Mouse (Mus musculus): ENCODE data around the gene Dst. TPM values are rescaled to one million over a fixed set of nuclear protein-coding genes. Genes with fewer than 3 reads are reported as not detected.
A peak's percentile ranks its signal among the peaks of the same experiment; 100 is the strongest.

Dst gene
- polyA plus RNA-seq (2016; fragmentation: Nextera tagmentation; extraction: Ambion mirVana) = 42.8 and 49.1 TPM in 2 replicates

DNA sequence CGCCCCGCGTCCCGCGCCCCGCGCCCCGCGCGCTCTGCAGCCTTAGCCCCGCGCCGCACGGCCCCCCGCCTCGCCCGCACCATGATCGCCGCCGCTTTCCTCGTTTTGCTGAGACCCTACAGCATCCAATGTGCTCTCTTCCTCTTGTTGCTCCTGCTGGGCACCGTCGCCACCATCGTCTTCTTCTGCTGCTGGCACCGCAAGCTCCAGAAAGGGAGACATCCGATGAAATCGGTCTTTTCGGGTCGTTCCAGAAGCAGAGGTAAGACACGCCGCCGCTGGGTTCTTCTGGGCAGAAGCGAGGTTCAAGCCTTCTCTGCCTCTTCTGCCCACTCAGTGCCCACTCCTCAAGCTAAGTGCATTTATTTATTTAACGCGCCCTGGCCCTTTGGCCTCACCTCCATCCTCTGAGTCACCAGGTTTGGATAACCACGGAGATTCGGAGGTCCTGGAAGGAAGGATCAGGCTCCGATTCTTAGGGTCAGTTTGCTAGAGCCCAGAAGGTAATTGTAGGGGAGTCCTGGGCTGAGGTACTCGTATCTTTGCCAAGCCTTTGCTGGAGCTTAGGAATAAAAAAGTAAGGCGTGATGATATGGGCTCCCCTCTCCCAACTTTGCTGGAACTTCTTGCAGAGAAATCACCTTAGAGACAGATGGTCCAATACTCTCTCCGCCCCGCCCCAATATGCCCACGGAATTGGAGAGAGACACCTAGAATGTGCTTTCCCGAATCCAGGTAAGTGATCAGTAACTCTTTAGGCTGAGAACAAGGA, at the start of gene Dst:
Gene Dst (plus strand): TSS at position 35 of the 772 bp plus-strand sequence.
- no peak within 1 kb of the TSS for H3K27ac ChIP-seq

DNA sequence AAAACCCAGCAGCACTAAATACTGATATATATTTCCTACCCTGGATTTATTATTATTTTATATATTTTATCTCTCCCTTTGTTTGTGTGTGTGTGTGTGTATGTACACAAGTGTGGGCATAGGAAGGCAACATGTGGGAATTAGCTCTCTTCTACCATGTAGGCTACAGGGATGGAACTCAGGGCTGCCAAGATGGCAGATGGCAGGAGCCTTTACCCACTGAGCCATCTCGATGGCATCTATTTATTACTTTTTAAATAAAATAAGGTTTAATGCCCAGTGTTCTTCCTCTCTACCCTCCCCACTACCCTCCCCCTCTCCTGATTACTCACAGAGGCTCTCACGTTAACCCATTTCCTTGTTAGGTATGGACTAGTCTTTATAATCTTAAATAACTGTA, 39.0 kb upstream of the Dst start:
- no peak for ATAC-seq (ENCODE audit: low FRiP score, low read depth)
- WGBS = 94% methylated on average over 2 of the region's 2 CpGs
- no peak overlapping the region for H3K4me2 ChIP-seq (replicated peaks)
- H3K27me3 ChIP-seq (replicated peaks) = no peaks in the 10 kb centered on the region
- H3K27ac ChIP-seq = no peak overlapping the region
- H3K36me3 ChIP-seq = no peaks in the 10 kb centered on the region
- 0 out of 2 replicates have a peak, but pooled peaks cover 5% of the 10 kb centered on the region for H3K9me3 ChIP-seq
- H3K9ac ChIP-seq = no peak overlapping the region
- H3K4me3 ChIP-seq = no peak overlapping the region
- H3K4me1 ChIP-seq = no peaks in the 10 kb centered on the region

More for the DNA sequence above, at the start of gene Dst:
- WGBS = 4% methylated on average over 44 of the region's 44 CpGs
- peak within 1 kb of the TSS; percentile 70 for H3K9ac ChIP-seq
- no peaks in the 10 kb centered on the region for H3K36me3 ChIP-seq
- no peaks in the 10 kb centered on the region for H3K9me3 ChIP-seq
- H3K4me2 ChIP-seq (replicated peaks) = peak within 1 kb of the TSS; percentile 81
- peaks cover 16% of the 10 kb centered on the region for H3K27me3 ChIP-seq (replicated peaks)
- peak; percentile 12; the same call in 1 of the 2 replicates for ATAC-seq (ENCODE audit: low FRiP score, low read depth)
- H3K4me3 ChIP-seq = peak within 1 kb of the TSS; percentile 72
- H3K4me1 ChIP-seq = peaks cover 20% of the 10 kb centered on the region; the same call in 1 of the 2 replicates

DNA sequence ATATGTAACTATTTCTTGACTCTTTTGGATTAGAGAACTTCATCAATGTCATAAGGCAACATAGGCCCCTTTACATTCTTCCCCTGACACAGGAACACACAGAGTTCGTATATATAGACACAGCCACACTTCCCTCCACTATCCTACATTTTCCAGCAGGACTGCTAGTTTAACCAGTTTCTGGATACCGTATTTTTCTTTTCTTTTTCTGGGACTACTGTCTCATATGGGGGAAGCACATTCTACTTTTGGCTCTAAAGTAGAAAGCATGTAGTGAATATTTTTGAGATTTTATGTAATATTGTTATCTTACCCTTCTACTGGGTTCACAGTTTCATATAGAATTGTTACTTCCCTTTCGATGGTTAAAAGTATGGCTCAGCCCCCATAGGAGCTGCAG, 38.6 kb upstream of the Dst start:
- no peaks in the 10 kb centered on the region for H3K4me1 ChIP-seq
- no peak for ATAC-seq (ENCODE audit: low FRiP score, low read depth)
- H3K4me2 ChIP-seq (replicated peaks) = no peak overlapping the region
- H3K36me3 ChIP-seq = no peaks in the 10 kb centered on the region
- whole genome bisulfite sequencing = 88% methylated on average over 3 of the region's 3 CpGs
- H3K4me3 ChIP-seq = no peak overlapping the region
- 0 out of 2 replicates have a peak, but pooled peaks cover 5% of the 10 kb centered on the region for H3K9me3 ChIP-seq
- H3K27ac ChIP-seq = no peak overlapping the region
- no peaks in the 10 kb centered on the region for H3K27me3 ChIP-seq (replicated peaks)
- H3K9ac ChIP-seq = no peak overlapping the region

DNA sequence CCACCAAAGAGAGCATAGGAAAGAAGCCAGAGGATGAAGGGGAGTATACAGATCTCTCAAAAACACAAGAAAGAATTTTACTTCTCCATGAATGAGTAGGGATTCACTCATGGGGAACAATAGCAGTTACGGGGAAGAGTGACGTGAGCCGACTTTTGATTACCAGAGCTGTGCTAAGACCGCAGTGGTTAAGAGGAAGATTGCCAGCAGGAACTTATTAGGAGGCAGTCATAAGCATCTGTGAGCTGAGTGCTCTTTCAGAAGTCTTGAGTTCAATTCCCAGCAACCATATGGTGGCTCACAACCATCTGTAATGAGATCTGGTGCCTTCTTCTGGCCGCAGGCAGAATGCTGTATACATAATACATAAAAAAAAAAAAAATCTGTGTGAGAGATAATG, 34.5 kb upstream of the Dst start:
- Histone ChIP-seq H3K27me3 (replicated peaks) (no peaks in the 10 kb centered on the region), H3K36me3 (no peaks in the 10 kb centered on the region), H3K9ac (no peak overlapping the region), H3K27ac (no peak overlapping the region), H3K4me3 (no peak overlapping the region), H3K9me3 (0 out of 2 replicates have a peak, but pooled peaks cover 5% of the 10 kb centered on the region), H3K4me2 (replicated peaks) (no peak overlapping the region), H3K4me1 (no peaks in the 10 kb centered on the region)
- 87% methylated on average over 5 of the region's 5 CpGs for WGBS
- ATAC-seq (ENCODE audit: low FRiP score, low read depth) = no peak

DNA sequence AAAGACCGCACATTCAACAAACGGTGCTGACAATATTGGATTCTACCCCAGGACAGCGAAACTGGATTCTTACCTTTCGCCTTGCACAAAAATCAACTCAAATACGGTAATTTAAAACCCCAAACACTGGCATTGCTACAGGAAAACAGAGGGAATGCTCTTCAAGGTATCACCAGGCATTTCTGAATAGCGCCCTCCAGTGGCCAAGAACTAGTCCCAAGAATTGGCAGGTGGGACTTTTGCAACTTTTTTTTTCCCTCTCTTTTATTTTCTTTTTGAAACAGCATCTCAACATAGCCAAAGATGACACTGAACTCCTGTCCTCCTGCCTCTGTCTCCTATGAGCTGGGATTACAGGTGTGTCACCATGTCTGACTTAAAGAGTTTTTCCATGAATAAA, 32.3 kb upstream of the Dst start:
- H3K27ac ChIP-seq = no peak overlapping the region
- ATAC-seq (ENCODE audit: low FRiP score, low read depth) = no peak
- 0 out of 2 replicates have a peak, but pooled peaks cover 5% of the 10 kb centered on the region for H3K9me3 ChIP-seq
- H3K9ac ChIP-seq = no peak overlapping the region
- 48% methylated on average over 6 of the region's 6 CpGs for WGBS
- no peak overlapping the region for H3K4me2 ChIP-seq (replicated peaks)
- no peaks in the 10 kb centered on the region for H3K36me3 ChIP-seq
- no peak overlapping the region for H3K4me3 ChIP-seq
- H3K27me3 ChIP-seq (replicated peaks) = no peaks in the 10 kb centered on the region
- H3K4me1 ChIP-seq = no peaks in the 10 kb centered on the region

DNA sequence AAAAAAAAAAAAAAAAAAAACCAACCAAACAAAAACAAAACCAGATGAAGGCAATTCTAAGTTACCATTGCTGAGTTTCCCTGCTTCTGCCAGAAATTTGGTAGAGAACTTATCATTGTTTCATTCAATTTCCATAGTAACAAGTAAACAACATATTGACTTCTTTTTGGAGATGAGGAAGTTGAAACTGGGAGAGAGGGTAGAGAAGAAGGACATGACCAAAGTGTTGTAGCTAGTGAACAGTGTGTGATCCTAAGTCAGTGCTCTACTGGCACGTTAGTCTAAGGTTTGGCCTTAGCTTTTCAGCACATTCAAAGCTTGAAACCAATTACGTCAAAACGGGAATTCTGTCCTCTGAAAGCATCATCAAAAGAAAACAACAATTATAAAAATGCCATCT, 31.6 kb upstream of the Dst start:
- Histone ChIP-seq H3K4me3 (no peak overlapping the region), H3K9ac (no peak overlapping the region), H3K36me3 (no peaks in the 10 kb centered on the region), H3K27me3 (replicated peaks) (no peaks in the 10 kb centered on the region), H3K27ac (no peak overlapping the region), H3K9me3 (0 out of 2 replicates have a peak, but pooled peaks cover 5% of the 10 kb centered on the region), H3K4me2 (replicated peaks) (no peak overlapping the region), H3K4me1 (no peaks in the 10 kb centered on the region)
- no peak for ATAC-seq (ENCODE audit: low FRiP score, low read depth)
- WGBS = 87% methylated on average over 3 of the region's 3 CpGs

DNA sequence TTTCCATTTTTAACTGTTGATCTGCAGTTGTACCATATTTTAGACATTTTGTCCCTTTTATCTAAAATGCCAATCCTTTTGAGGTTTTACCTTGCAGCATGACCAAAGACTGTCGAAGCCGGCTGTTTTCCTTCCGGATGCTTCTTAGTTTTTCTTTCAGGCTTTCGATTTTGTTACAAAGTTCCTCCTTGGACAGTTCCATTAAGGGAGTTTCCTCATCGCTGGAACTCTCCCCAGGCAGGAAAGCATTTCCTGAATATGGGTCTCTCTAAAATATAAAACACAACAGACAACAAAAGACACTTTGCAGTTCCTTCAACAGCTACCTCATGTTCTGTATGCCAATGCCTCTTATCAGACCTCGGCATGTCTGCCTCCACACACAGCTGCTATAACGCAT, 29.9 kb upstream of the Dst start:
- no peak overlapping the region for H3K27ac ChIP-seq
- H3K9ac ChIP-seq = no peak overlapping the region
- no peak overlapping the region for H3K4me3 ChIP-seq
- no peak overlapping the region for H3K4me2 ChIP-seq (replicated peaks)
- ATAC-seq (ENCODE audit: low FRiP score, low read depth) = no peak
- no peaks in the 10 kb centered on the region for H3K4me1 ChIP-seq
- WGBS = 85% methylated on average over 7 of the region's 7 CpGs
- no peaks in the 10 kb centered on the region for H3K36me3 ChIP-seq
- H3K27me3 ChIP-seq (replicated peaks) = no peaks in the 10 kb centered on the region
- H3K9me3 ChIP-seq = no peaks in the 10 kb centered on the region

DNA sequence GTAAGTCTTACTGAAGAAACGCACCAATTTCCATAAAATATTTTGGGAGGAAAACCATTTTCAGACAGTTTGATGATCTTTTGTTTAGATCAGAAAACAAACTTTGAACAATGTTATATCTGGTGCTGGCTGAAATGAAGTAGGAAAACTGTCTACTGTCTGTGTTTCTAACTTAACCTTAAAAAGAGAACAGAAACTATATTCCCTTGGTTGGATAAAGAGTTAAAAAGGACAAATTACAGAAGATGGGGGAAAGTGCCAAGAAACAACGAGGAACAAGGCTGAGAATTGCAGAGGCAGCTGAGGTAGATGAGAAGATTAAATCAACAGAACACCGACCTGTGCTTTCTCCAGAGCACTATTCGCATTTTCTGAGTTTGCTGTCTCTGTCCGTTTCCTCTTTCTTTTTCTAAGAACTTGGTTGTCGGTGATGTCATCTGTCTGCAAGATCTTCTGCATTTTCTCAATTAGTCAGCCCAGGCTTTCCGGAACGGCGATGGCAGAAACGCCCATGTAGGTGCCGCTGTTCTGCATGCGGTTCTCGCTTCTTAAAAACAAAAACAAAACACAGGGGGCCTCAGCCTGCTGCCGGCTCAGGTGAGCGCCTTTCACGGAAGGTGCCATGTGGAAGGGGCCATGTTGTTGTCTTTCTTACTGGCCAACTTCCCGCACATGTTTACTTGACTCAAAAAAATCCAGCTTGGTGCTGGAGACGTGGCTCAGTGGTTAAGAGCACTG, 24.8 kb upstream of the Dst start:
- no peak overlapping the region for H3K27ac ChIP-seq
- no peaks in the 10 kb centered on the region for H3K4me1 ChIP-seq
- ATAC-seq (ENCODE audit: low FRiP score, low read depth) = no peak
- 28% methylated on average over 18 of the region's 18 CpGs for WGBS
- H3K4me2 ChIP-seq (replicated peaks) = peak overlapping the region; percentile 27; the same call in 1 of the 2 replicates
- H3K9ac ChIP-seq = no peak overlapping the region
- H3K4me3 ChIP-seq = no peak overlapping the region
- no peaks in the 10 kb centered on the region for H3K9me3 ChIP-seq
- H3K36me3 ChIP-seq = no peaks in the 10 kb centered on the region
- H3K27me3 ChIP-seq (replicated peaks) = no peaks in the 10 kb centered on the region

DNA sequence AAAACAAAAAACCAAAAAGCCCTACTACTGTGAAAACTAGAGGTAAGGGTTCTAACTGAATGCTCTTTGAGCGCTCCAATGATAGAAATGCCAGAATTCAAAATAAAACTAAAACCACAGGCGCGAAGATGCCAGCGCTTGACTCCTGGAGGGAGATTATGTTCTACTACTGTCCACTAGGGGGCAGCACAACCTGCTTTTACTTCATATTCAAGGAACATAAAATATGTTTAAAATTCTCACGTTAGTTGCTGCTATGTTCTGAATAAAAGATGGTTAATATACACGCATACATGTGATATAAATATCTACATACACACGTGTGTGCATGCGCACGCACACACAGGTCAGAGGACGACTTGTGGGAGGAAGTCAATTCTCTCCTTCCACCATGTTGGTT, 15.2 kb upstream of the Dst start:
- H3K27me3 ChIP-seq (replicated peaks) = no peaks in the 10 kb centered on the region
- ATAC-seq (ENCODE audit: low FRiP score, low read depth) = no peak
- H3K4me2 ChIP-seq (replicated peaks) = no peak overlapping the region
- no peak overlapping the region for H3K4me3 ChIP-seq
- whole genome bisulfite sequencing = 68% methylated on average over 10 of the region's 10 CpGs
- no peaks in the 10 kb centered on the region for H3K9me3 ChIP-seq
- H3K36me3 ChIP-seq = no peaks in the 10 kb centered on the region
- no peak overlapping the region for H3K27ac ChIP-seq
- H3K4me1 ChIP-seq = no peaks in the 10 kb centered on the region
- H3K9ac ChIP-seq = no peak overlapping the region

DNA sequence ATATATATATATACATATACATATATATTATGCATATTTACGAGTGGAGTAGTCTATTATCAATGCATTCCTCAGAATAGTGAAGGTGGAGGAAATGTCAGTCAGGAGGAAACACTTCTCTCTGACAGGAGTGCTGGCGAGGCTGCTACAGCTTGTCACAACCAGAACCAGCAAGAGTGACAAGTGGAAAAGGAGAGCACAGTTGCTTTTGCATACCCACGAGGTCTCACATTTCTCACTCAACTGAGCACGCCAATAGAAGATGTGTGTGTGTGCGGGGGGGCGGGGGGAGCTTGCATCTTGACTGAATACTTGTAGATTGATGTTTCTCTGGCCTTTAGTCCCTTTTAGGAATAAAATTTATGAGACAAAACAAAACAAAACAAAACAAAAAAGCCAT, 11.9 kb upstream of the Dst start:
- ATAC-seq (ENCODE audit: low FRiP score, low read depth) = no peak
- Histone ChIP-seq H3K4me1 (no peaks in the 10 kb centered on the region), H3K36me3 (no peaks in the 10 kb centered on the region), H3K27me3 (replicated peaks) (no peaks in the 10 kb centered on the region), H3K4me2 (replicated peaks) (no peak overlapping the region), H3K9ac (no peak overlapping the region), H3K9me3 (no peaks in the 10 kb centered on the region), H3K27ac (no peak overlapping the region), H3K4me3 (no peak overlapping the region)
- WGBS = 80% methylated on average over 6 of the region's 6 CpGs

DNA sequence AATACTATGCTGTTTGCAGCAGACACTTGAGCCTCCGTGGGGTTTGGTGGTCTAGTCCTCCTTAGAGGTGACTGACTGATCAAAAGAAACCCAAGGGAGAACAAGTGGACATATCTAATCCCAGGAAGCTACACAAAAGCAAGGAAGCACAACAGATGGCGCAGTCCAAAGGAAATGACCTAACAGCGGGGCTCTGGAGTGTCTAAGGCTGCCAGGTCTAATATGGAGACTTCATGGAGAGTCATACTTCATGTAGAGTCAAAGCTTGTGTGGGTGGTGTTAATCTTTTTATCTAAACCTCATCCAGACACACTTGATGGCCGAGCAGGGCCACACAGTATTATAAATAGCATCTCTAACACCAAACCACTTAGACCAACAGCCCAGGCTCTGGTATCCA, 11.4 kb upstream of the Dst start:
- H3K36me3 ChIP-seq = no peaks in the 10 kb centered on the region
- H3K27ac ChIP-seq = no peak overlapping the region
- H3K9me3 ChIP-seq = no peaks in the 10 kb centered on the region
- WGBS = 84% methylated on average over 4 of the region's 4 CpGs
- no peaks in the 10 kb centered on the region for H3K4me1 ChIP-seq
- H3K27me3 ChIP-seq (replicated peaks) = no peaks in the 10 kb centered on the region
- no peak overlapping the region for H3K4me3 ChIP-seq
- H3K4me2 ChIP-seq (replicated peaks) = no peak overlapping the region
- ATAC-seq (ENCODE audit: low FRiP score, low read depth) = no peak
- no peak overlapping the region for H3K9ac ChIP-seq

DNA sequence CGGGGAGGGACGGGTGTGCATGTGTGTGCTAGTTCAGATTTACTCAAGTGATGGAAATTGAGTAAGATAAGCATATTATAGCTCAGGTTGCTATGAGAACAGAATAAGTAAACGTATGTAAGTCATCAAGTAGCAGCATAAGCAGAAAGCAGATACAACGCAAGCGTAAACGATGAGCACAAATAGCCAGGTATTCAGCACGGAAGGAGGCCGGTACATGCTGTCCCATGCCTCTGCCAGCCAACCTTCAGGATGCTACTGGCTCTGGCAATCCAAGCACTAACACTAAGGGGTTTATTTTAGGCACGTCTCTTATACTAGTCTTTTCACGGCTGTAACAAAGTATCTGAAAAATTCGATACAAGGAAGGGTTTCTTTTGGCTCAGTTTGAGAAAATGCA, 10.6 kb upstream of the Dst start:
- H3K4me1 ChIP-seq = no peaks in the 10 kb centered on the region
- 92% methylated on average over 11 of the region's 11 CpGs for WGBS
- no peak overlapping the region for H3K4me2 ChIP-seq (replicated peaks)
- H3K9me3 ChIP-seq = no peaks in the 10 kb centered on the region
- no peak overlapping the region for H3K9ac ChIP-seq
- ATAC-seq (ENCODE audit: low FRiP score, low read depth) = no peak
- H3K27ac ChIP-seq = no peak overlapping the region
- H3K4me3 ChIP-seq = no peak overlapping the region
- no peaks in the 10 kb centered on the region for H3K36me3 ChIP-seq
- H3K27me3 ChIP-seq (replicated peaks) = no peaks in the 10 kb centered on the region

All from neural tube, embryonic 12.5 days (tissue).